Mouse (Mus musculus) midbrain, embryonic 10.5 days (tissue): ENCODE measurements at regions not wholly inside any gene's neighbourhood (a gene's known extent, or its start where the extent isn't known, plus 50 kb on each side); places are given as distances from the start of the nearest gene placed in this dataset.
A peak's percentile ranks its signal among the peaks of the same experiment; 100 is the strongest.

Source experiments
- DNase-seq: peaks from one replicate; pipeline ENCODE4 v3.0.0-alpha.2; 2017; ENCODE audit warnings: low spot score
- H3K27ac ChIP-seq: fragments of 300-500 bp; sonication (generic); replicated peaks from 2 replicates; pipeline ENCODE4 v1.5.1; 2016; ENCODE audit warnings: mild to moderate bottlenecking
- H3K27me3 ChIP-seq: fragments of 300-500 bp; sonication (generic); 2 replicates; pipeline ENCODE4 v1.6.1; 2016; ENCODE audit warnings: low read depth, mild to moderate bottlenecking; ENCODE audit not compliant: poor library complexity, severe bottlenecking
- H3K36me3 ChIP-seq: fragments of 300-500 bp; sonication (generic); 2 replicates; pipeline ENCODE4 v1.6.1; 2016; ENCODE audit warnings: mild to moderate bottlenecking, moderate library complexity
- H3K4me1 ChIP-seq: fragments of 300-500 bp; sonication (generic); 2 replicates; pipeline ENCODE4 v1.6.1; 2016
- H3K4me3 ChIP-seq: fragments of 300-500 bp; sonication (generic); 2 replicates; pipeline ENCODE4 v1.5.1; 2016; ENCODE audit warnings: mild to moderate bottlenecking, moderate library complexity
- H3K9me3 ChIP-seq: fragments of 300-500 bp; sonication (generic); replicated peaks from 2 replicates; pipeline ENCODE4 v1.6.1; 2016; ENCODE audit warnings: mild to moderate bottlenecking
- WGBS: fragments of 180-500 bp; shearing (Covaris S2); methylation state at CpG from one replicate; pipeline ENCODE4 v1.1.7; 2016; 5-methylcytosine and 5-hydroxymethylcytosine counted together

GRCm38 (mm10) chr1:129219098-129219497 is 54.0 kb upstream of the Thsd7b start:
- 89% methylated on average over 2 of the region's 2 CpGs for WGBS
- H3K27ac ChIP-seq: no peak overlapping the region
- no peaks in the 10 kb centered on the region for H3K27me3 ChIP-seq
- no peaks in the 10 kb centered on the region for H3K36me3 ChIP-seq
- no peak for DNase-seq
- H3K4me1 ChIP-seq: no peaks in the 10 kb centered on the region; the same call in 1 of the 2 replicates
- H3K9me3 ChIP-seq: no peaks in the 10 kb centered on the region
- no peak overlapping the region for H3K4me3 ChIP-seq

- DNase-seq: no peak
- Histone ChIP-seq H3K27ac (peak overlapping the region; percentile 74), H3K4me3 (no peak overlapping the region), H3K9me3 (no peaks in the 10 kb centered on the region), H3K36me3 (no peaks in the 10 kb centered on the region), H3K27me3 (no peaks in the 10 kb centered on the region), H3K4me1 (peaks cover 17% of the 10 kb centered on the region)
- whole genome bisulfite sequencing: 63% methylated on average over 1 of the region's 1 CpGs
Measured at GRCm38 (mm10) chr1:129208806-129209205, 64.3 kb upstream of the Thsd7b start.

DNA sequence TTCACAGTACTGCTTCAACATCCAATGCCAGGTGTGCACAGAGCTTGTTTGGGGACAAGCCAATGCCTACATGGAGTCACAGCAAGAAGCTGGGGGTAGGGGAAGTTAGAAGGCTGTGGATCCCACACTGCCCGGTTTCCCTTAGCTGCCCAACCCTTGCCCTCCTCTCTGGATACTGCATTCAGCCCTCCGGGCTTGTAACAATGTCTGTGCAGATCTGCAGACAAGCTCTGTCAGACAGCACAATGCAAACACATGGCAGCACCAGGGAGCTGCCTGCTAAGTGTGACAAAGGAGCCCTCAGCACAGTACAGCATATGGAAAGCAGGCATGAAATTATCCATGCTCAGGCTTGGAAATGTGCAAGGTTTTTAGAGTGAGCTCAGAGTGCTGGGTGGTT is 64.7 kb upstream of the Thsd7b start:
- no peak overlapping the region for H3K4me3 ChIP-seq
- no peaks in the 10 kb centered on the region for H3K27me3 ChIP-seq
- no peaks in the 10 kb centered on the region for H3K9me3 ChIP-seq
- H3K4me1 ChIP-seq: peaks cover 17% of the 10 kb centered on the region
- 38% methylated on average over 2 of the region's 2 CpGs for WGBS
- peak overlapping the region; percentile 74 for H3K27ac ChIP-seq
- no peaks in the 10 kb centered on the region for H3K36me3 ChIP-seq
- DNase-seq: peak; percentile 64

GRCm38 (mm10) chr1:129207674-129208073 is 65.4 kb upstream of the Thsd7b start:
- Histone ChIP-seq H3K27me3 (no peaks in the 10 kb centered on the region), H3K4me3 (no peak overlapping the region), H3K36me3 (no peaks in the 10 kb centered on the region), H3K9me3 (no peaks in the 10 kb centered on the region), H3K27ac (peak overlapping the region; percentile 74; the same call in 1 of the 2 replicates), H3K4me1 (peaks cover 17% of the 10 kb centered on the region)
- 76% methylated on average over 5 of the region's 5 CpGs for WGBS
- DNase-seq: no peak

DNA sequence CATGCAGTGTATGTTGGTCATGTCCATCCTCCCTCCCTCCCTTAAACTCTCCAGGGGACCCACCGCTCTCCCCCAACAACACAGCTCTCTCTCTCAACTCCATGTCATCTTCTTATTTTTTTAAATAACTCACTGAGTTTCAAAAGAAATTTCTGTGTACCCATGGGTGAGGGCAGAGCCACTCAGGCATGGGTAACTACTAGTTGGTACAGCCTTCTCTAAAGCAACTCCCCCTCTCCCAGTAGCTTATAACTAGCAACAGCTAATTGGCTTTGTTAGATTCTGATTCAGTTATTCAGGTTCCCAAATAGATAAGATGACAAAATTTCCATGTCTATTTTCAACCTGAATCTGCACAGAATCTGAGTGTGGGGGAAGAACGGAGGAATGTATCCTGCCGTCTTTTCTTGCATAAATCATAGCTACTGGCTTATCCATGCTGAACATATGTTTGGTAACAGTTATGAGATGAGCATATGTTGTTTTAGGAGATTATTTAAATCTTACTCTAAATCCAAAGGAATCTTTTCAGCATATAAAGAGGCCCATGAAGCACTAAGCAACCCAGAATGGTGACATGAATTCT is 92.8 kb upstream of the Thsd7b start:
- no peaks in the 10 kb centered on the region for H3K4me1 ChIP-seq
- WGBS: 87% methylated on average over 3 of the region's 3 CpGs
- no peaks in the 10 kb centered on the region for H3K36me3 ChIP-seq
- DNase-seq: no peak
- H3K9me3 ChIP-seq: no peaks in the 10 kb centered on the region
- no peak overlapping the region for H3K27ac ChIP-seq
- H3K4me3 ChIP-seq: no peak overlapping the region
- no peaks in the 10 kb centered on the region for H3K27me3 ChIP-seq

DNA sequence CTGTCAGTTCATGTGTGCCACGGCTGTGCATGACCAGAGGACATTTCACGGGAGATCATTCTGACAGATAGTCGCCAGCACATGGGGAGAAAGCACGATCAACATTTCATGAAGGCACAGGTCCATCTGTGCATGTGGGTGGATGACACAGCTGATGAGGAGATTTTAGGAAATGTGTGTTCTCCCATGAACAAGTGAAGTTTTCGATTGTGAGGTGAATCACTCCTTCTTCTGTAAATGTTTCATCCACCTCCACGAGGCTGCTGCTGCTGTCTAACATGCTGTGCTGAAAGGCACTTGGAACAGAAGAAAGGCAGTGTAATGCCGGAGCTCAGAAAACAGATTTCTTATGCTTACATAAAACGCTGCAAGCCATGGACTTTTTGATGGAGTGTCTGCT is 103.2 kb upstream of the Thsd7b start:
- Histone ChIP-seq H3K9me3 (no peaks in the 10 kb centered on the region), H3K27ac (no peak overlapping the region), H3K27me3 (no peaks in the 10 kb centered on the region), H3K36me3 (no peaks in the 10 kb centered on the region), H3K4me3 (no peak overlapping the region), H3K4me1 (no peaks in the 10 kb centered on the region)
- no peak for DNase-seq
- WGBS: 82% methylated on average over 8 of the region's 8 CpGs

- H3K36me3 ChIP-seq: no peaks in the 10 kb centered on the region
- H3K27me3 ChIP-seq: no peaks in the 10 kb centered on the region
- H3K4me1 ChIP-seq: peaks cover 6% of the 10 kb centered on the region
- no peak overlapping the region for H3K27ac ChIP-seq
- no peak for DNase-seq
- no peaks in the 10 kb centered on the region for H3K9me3 ChIP-seq
- no peak overlapping the region for H3K4me3 ChIP-seq
- WGBS: 90% methylated on average over 1 of the region's 1 CpGs
Measured at GRCm38 (mm10) chr1:129150643-129151042, 122.5 kb upstream of the Thsd7b start.

DNA sequence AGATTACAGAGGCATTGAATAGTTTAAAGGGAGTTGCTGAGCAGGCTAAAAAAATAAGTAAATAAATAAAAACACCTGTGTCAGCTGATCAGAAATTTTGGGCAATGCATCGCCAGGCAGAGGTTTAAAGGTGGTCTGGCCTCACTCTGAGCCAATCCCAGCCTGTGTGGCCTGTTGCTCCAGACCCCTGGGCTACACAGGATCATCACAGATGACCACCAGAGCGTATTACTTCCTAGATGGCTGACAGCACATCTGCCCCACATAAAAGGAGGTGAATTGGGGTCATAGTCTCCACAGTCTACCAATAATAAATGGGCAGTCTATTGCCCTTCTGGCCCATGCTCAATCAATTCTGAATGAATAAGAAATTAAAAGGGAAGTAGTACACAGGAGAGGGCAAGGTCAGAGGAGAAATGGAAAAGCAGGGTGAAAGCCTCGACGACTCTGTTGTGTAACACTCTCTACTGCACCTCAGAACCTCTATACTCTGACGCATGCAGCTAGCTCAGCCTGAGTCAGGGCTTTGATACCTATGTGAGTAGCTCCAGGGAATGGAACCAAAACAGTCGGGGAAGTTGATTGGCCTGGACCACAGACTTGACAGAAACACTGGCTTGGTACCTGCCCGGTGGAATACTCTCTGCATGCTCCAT is 124.2 kb upstream of the Thsd7b start:
- H3K9me3 ChIP-seq: no peaks in the 10 kb centered on the region
- DNase-seq: no peak
- no peak overlapping the region for H3K27ac ChIP-seq
- WGBS: 74% methylated on average over 7 of the region's 7 CpGs
- no peak overlapping the region for H3K4me3 ChIP-seq
- peaks cover 6% of the 10 kb centered on the region for H3K4me1 ChIP-seq
- no peaks in the 10 kb centered on the region for H3K27me3 ChIP-seq
- no peaks in the 10 kb centered on the region for H3K36me3 ChIP-seq

DNA sequence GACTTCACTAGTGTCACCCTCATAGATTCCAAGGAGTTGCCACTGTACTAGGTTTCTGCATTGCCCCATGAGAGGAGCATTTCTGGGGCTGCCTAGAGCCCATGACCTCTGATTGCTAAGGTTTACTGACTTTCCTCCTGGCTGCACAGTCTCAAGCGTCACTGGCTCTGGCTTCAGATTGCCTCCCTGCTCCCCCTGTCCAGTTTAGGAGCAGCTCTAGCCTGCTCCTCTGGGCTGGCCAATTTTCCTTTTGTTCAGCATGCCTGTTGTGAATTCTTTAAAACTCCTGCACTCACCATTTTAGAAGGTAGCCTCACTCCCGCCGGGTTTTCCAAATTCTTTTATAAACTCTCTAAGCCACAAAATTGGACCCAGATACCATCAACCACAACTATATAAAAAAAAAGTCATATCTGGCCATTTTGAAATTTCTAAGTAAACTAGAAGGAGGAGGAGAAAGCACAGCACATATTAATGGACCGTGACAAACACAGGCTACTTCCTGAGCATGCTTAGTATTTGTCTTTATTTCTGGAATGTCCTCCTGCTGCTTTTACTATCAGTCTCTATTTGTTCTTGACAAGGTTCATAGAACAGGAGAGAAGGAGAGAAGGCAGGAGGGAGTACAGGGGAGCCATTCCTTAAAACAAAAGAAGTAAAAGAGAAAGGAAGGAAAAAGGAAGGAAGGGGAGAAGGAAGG is 126.6 kb upstream of the Thsd7b start:
- Histone ChIP-seq H3K4me1 (peaks cover 6% of the 10 kb centered on the region), H3K27ac (no peak overlapping the region), H3K9me3 (no peaks in the 10 kb centered on the region), H3K4me3 (no peak overlapping the region), H3K27me3 (no peaks in the 10 kb centered on the region), H3K36me3 (no peaks in the 10 kb centered on the region)
- no peak for DNase-seq
- 63% methylated on average over 4 of the region's 4 CpGs for WGBS

GRCm38 (mm10) chr1:129138783-129139182 is 134.3 kb upstream of the Thsd7b start:
- H3K4me1 ChIP-seq: no peaks in the 10 kb centered on the region
- no peak overlapping the region for H3K27ac ChIP-seq
- H3K27me3 ChIP-seq: no peaks in the 10 kb centered on the region
- 90% methylated on average over 7 of the region's 7 CpGs for WGBS
- no peaks in the 10 kb centered on the region for H3K36me3 ChIP-seq
- H3K4me3 ChIP-seq: no peak overlapping the region
- DNase-seq: no peak
- H3K9me3 ChIP-seq: no peaks in the 10 kb centered on the region

- Histone ChIP-seq H3K4me1 (no peaks in the 10 kb centered on the region), H3K27me3 (no peaks in the 10 kb centered on the region), H3K9me3 (no peaks in the 10 kb centered on the region), H3K4me3 (no peak overlapping the region), H3K27ac (no peak overlapping the region), H3K36me3 (no peaks in the 10 kb centered on the region)
- 69% methylated on average over 1 of the region's 1 CpGs for WGBS
- DNase-seq: no peak
Measured at GRCm38 (mm10) chr1:129106961-129107557, 166.0 kb upstream of the Thsd7b start.

- no peaks in the 10 kb centered on the region for H3K36me3 ChIP-seq
- DNase-seq: no peak
- H3K4me1 ChIP-seq: no peaks in the 10 kb centered on the region
- no peak overlapping the region for H3K4me3 ChIP-seq
- H3K27ac ChIP-seq: no peak overlapping the region
- no peaks in the 10 kb centered on the region for H3K27me3 ChIP-seq
- 91% methylated on average over 8 of the region's 8 CpGs for WGBS
- no peaks in the 10 kb centered on the region for H3K9me3 ChIP-seq
Measured at GRCm38 (mm10) chr1:129100997-129101396, 172.1 kb upstream of the Thsd7b start.

GRCm38 (mm10) chr1:129078274-129078673 is 194.8 kb upstream of the Thsd7b start:
- no peak for DNase-seq
- Histone ChIP-seq H3K4me1 (no peaks in the 10 kb centered on the region), H3K4me3 (no peak overlapping the region), H3K27me3 (no peaks in the 10 kb centered on the region), H3K36me3 (no peaks in the 10 kb centered on the region), H3K9me3 (no peaks in the 10 kb centered on the region), H3K27ac (no peak overlapping the region)
- WGBS: 74% methylated on average over 3 of the region's 3 CpGs
